Mouse (Mus musculus) ES-E14 (cell line): Measurements from ENCODE around the gene Hsdl1. TPM values are rescaled to one million over a fixed set of nuclear protein-coding genes. Genes with fewer than 3 reads are reported as not detected.

Experiments used
- DNase-seq: peaks from one replicate; pipeline ENCODE4 v3.0.0-alpha.2; 2013; ENCODE audit warnings: low read depth, low spot score
- H3K27ac ChIP-seq: 2 replicates; pipeline ENCODE4 v1.5.1; 2012; ENCODE audit warnings: low read depth, mild to moderate bottlenecking, low read length, moderate library complexity, mixed read lengths; ENCODE audit not compliant: poor library complexity, insufficient read depth, severe bottlenecking
- H3K36me3 ChIP-seq: 2 replicates; pipeline ENCODE4 v1.6.1; 2012; ENCODE audit warnings: mild to moderate bottlenecking, low read length, moderate library complexity, mixed read lengths; ENCODE audit not compliant: control insufficient read depth, poor library complexity, insufficient read depth, severe bottlenecking
- H3K4me1 ChIP-seq, 2 experiments: fragments of 150-350 bp in 1 of 2; sonication (generic) in 1 of 2; 2 replicates each; pipeline ENCODE4 v1.6.1; 2012; ENCODE audit warnings: low read length in 2 of 2, mild to moderate bottlenecking in 1 of 2, mixed read lengths in 1 of 2; ENCODE audit not compliant: control insufficient read depth in 2 of 2, insufficient read depth in 2 of 2, poor library complexity in 1 of 2
- H3K4me3 ChIP-seq, 2 experiments: fragments of 150-350 bp in 1 of 2; sonication (generic) in 1 of 2; 2 replicates each; pipeline ENCODE4 v1.5.1; 2012; ENCODE audit warnings: low read length in 2 of 2, low read depth in 1 of 2, mild to moderate bottlenecking in 1 of 2, mixed read lengths in 1 of 2; ENCODE audit not compliant: insufficient read depth in 1 of 2, poor library complexity in 1 of 2, severe bottlenecking in 1 of 2
- H3K9ac ChIP-seq: 2 replicates; pipeline ENCODE4 v1.6.1; 2012; ENCODE audit warnings: low read depth, mild to moderate bottlenecking, low read length, mixed read lengths; ENCODE audit not compliant: poor library complexity, insufficient read depth, severe bottlenecking
- H3K9me3 ChIP-seq: fragments of 150-350 bp; sonication (generic); 2 replicates; pipeline ENCODE4 v1.6.1; 2012; ENCODE audit warnings: low read depth, mild to moderate bottlenecking, low read length; ENCODE audit not compliant: control insufficient read depth, insufficient read depth
- CHD2 ChIP-seq: IDR thresholded peaks from 2 replicates; pipeline ENCODE4 v1.6.1; 2014; ENCODE audit warnings: mild to moderate bottlenecking, low read depth, low read length, inconsistent platforms
- HCFC1 ChIP-seq: IDR thresholded peaks from 2 replicates; pipeline ENCODE4 v1.6.1; 2012; ENCODE audit warnings: low read length, inconsistent platforms, borderline replicate concordance; ENCODE audit not compliant: insufficient read depth
- MAFK ChIP-seq: IDR thresholded peaks from 2 replicates; pipeline ENCODE4 v1.6.1; 2014; ENCODE audit warnings: mild to moderate bottlenecking, low read depth, low read length, inconsistent platforms; ENCODE audit not compliant: insufficient read depth
- ZC3H11A ChIP-seq: IDR thresholded peaks from 2 replicates; pipeline ENCODE4 v1.6.1; 2012; ENCODE audit warnings: low read depth, mild to moderate bottlenecking, inconsistent platforms, low read length, borderline replicate concordance
- ZNF384 ChIP-seq: IDR thresholded peaks from 2 replicates; pipeline ENCODE4 v1.6.1; 2012; ENCODE audit warnings: low read depth, low read length, inconsistent platforms
- in situ Hi-C, 2 experiments: fragments of 600-800 bp; cut with MboI; formaldehyde crosslinking; loops; one replicate each; pipeline ENCODE4 v1.15.1; 2025; ENCODE audit warnings: low sequenced_read_pairs in 2 of 2, inconsistent platforms in 1 of 2; ENCODE audit not compliant: unreplicated experiment in 2 of 2
- total RNA-seq: library from RNA; depleted of rRNA; stranded (reverse); fragments of 300-350 nt; gene quantifications from 2 replicates; pipeline ENCODE4 v1.2.3, GENCODE M21; 2012

Gene Hsdl1
- total RNA-seq, 1 experiment = 19.7 TPM

DNA sequence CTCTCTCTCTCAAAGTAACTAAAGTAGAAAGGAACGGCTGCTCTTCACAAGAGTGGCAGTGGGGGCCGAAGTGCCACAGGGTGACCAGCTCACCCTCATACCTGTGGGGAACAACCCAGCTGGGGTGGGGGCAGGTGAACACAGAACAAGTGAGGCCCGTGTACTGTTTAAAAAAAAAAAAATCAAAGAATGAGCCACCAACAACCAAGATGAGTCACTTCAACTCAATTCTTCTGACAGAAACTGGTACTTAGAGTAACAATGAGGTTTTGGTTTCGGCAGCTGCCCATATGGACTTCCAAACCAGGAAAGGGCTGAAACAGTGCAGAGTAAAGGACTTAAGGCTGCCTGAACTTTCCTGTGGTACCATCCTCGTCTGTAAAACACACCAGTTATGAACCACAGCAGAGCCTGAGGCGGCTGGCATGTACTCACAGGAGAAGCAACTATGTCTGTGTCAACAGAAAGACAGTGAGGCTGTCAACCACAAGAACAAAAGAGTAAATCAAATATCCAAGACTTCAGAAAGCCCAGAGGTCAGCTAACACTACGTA is 26.3 kb downstream of the Hsdl1 start:
- in situ Hi-C loops = no loop called here
- Histone ChIP-seq H3K4me1 (peaks cover 10 to 16% of the 10 kb centered on the region in 2 experiments), H3K4me3 (no peak overlapping the region), H3K9me3 (no peaks in the 10 kb centered on the region), H3K36me3 (peaks cover 20% of the 10 kb centered on the region), H3K27ac (no peak overlapping the region), H3K9ac (no peak overlapping the region)
- no peak for TF ChIP-seq ZC3H11A
- TF ChIP-seq ZNF384 = no peak
- no peak for TF ChIP-seq MAFK
- no peak for TF ChIP-seq CHD2
- TF ChIP-seq HCFC1 = no peak
- DNase-seq = no peak

DNA sequence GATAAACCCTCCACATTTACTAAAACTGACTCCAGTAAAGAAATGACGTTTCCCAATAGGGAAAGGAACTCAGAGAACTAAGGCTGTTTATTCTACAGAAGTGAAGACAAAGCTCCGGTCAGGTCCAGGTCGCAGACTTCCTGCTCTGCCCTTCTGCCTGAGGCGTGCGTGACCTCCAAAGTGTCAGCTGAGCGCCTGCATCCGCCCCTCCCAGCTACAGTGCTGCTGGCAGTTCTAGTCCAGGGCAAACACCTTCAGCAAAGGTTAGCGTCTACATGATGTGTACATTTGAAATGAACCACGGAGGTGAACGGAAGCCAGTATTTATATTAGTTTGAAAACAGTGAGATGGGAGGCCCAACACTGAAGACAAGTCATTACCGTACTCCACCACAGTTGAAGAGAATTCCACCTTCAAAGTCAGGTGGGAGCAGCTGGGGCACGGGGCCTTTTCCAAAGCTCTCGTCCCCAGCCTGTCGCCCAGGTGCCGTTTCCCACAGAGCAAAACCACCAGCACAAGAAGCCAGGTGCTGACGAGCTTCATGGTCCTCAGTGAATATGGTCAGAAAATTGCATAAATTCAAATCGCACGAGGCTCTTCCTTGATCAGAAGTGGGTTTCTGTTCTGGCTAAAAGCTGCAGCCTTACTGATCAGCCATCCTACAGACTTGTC is 27.8 kb downstream of the Hsdl1 start:
- H3K9me3 ChIP-seq = no peaks in the 10 kb centered on the region
- 0 out of 2 replicates have a peak overlapping the region, but pooled peaks have one; percentile 19 for H3K9ac ChIP-seq
- in situ Hi-C loops = no loop called here
- H3K4me3 ChIP-seq = no peak overlapping the region
- peaks cover 10 to 13% of the 10 kb centered on the region in 2 experiments for H3K4me1 ChIP-seq
- DNase-seq = peak; percentile 53
- TF ChIP-seq HCFC1 (no peak), ZNF384 (no peak), MAFK (no peak), CHD2 (no peak), ZC3H11A (no peak)
- peaks cover 25% of the 10 kb centered on the region for H3K36me3 ChIP-seq
- peak overlapping the region; percentile 55; the same call in 1 of the 2 replicates for H3K27ac ChIP-seq

DNA sequence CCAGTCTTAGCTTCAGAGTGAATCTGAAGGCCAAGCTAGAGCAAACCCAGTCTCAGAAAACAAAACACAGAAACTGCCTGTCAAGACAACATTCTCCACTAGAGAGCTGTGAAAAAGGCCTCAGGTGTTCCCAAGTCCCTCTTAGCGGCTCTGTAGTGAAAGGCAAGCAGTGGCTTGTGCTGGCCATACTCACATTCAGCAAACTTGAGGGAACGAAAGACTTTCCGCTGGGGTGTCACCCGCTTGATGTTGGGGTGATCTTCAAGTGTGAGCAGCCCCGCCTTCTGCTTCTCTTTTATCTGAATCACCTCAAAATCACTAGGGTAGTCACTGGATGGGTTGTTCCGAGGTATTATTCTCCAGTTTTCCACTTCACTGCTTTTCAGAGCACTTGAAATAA is 29.2 kb downstream of the Hsdl1 start:
- in situ Hi-C loops = no loop called here
- H3K4me1 ChIP-seq = peaks cover 10% of the 10 kb centered on the region in 2 experiments
- H3K36me3 ChIP-seq = peaks cover 32% of the 10 kb centered on the region
- H3K9ac ChIP-seq = no peak overlapping the region
- TF ChIP-seq MAFK = no peak
- TF ChIP-seq ZNF384 = no peak
- no peak for TF ChIP-seq HCFC1
- no peak for TF ChIP-seq ZC3H11A
- TF ChIP-seq CHD2 = no peak
- no peak overlapping the region for H3K4me3 ChIP-seq
- no peaks in the 10 kb centered on the region for H3K9me3 ChIP-seq
- DNase-seq = no peak
- peak overlapping the region; percentile 72; the same call in 1 of the 2 replicates for H3K27ac ChIP-seq

DNA sequence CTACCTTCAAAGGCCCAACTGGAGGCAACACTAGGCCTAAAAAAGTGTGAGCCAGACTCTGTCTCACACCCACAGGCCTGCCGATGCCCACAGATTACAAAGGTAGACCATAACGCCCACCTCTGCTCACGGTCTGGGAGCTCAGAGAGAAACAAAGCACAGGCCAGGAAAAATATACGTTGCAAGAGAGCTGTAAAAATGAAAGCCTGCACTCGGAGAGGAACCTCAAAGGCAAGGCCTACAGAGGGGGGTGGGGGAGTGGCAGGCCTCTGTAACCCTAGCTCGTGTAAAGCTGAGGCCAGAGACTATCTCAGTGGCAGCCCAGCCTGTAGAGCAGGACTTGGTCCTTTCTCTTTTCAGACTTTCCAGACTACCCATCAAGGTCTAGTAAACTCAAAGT is 29.8 kb downstream of the Hsdl1 start:
- H3K36me3 ChIP-seq = peaks cover 35% of the 10 kb centered on the region
- in situ Hi-C loops = no loop called here
- H3K9me3 ChIP-seq = no peaks in the 10 kb centered on the region
- H3K4me3 ChIP-seq = no peak overlapping the region
- TF ChIP-seq ZC3H11A (no peak), MAFK (no peak), HCFC1 (no peak), ZNF384 (no peak), CHD2 (no peak)
- no peak for DNase-seq
- 0 out of 2 replicates have a peak overlapping the region, but pooled peaks have one; percentile 10 for H3K9ac ChIP-seq
- H3K4me1 ChIP-seq = peaks cover 7 to 10% of the 10 kb centered on the region in 2 experiments
- H3K27ac ChIP-seq = peak overlapping the region; percentile 72; the same call in 1 of the 2 replicates
